Mouse (Mus musculus) lung, adult 2 months (tissue): ENCODE results near the gene Gm49322.

ENCODE experiments used
- CTCF ChIP-seq: fragments of 200-500 bp; IDR thresholded peaks from 2 replicates; pipeline ENCODE4 v1.5.1; 2011; ENCODE audit warnings: mild to moderate bottlenecking, low read length, control low read depth; ENCODE audit not compliant: insufficient read depth
- POLR2A ChIP-seq: fragments of 200-500 bp; IDR thresholded peaks from 2 replicates; pipeline ENCODE4 v1.6.1; 2011; ENCODE audit warnings: low read depth, mild to moderate bottlenecking, control low read depth, low read length, borderline replicate concordance; ENCODE audit errors: extremely low read depth

DNA sequence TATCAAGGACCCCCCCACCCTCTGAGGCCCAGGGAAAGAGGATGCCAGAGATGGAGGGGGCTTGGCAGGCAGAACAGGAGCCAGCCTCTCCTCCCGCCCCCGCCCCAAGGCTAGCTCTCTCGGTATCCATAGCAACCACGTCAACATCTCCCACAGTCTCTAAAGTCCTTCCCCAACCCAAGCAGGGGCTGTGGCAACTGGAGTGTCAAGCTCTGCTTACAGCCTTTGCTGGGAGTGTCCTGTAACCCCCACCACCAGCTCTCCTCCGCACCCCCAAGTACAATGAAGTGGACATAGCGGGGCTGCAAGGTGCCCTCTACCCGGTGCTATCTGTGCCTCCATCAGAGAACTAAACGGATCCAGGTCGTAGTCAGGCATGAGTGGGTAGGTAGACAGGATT, 31.9 kb upstream of the Gm49322 start:
- TF ChIP-seq CTCF, result no peak
- TF ChIP-seq POLR2A, result no peak
